Mouse (Mus musculus) MEL (cell line): Measurements from ENCODE around the gene Cdc42.

Experiments
- CTCF ChIP-seq, 3 experiments: IDR thresholded peaks in 2 of 3; conservative IDR thresholded peaks in 1 of 3; 2 replicates each; pipeline ENCODE4 v1.5.1; 2011 to 2012; ENCODE audit warnings: low read length in 3 of 3, low read depth in 2 of 3, mild to moderate bottlenecking in 2 of 3, improper control_type of control experiment in 1 of 3, inconsistent platforms in 1 of 3, mixed read lengths in 1 of 3, moderate library complexity in 1 of 3; ENCODE audit not compliant: control insufficient read depth in 1 of 3, insufficient read depth in 1 of 3, poor library complexity in 1 of 3, severe bottlenecking in 1 of 3
- GATA1 ChIP-seq: IDR thresholded peaks from 2 replicates; pipeline ENCODE4 v1.6.1; 2011; ENCODE audit warnings: low read depth, low read length, improper control_type of control experiment
- MAX ChIP-seq: IDR thresholded peaks from 2 replicates; pipeline ENCODE4 v1.6.1; 2011; ENCODE audit warnings: low read length, improper control_type of control experiment
- NELFE ChIP-seq: IDR thresholded peaks from 2 replicates; pipeline ENCODE4 v1.6.1; 2011; ENCODE audit warnings: low read depth, low read length, improper control_type of control experiment
- NRF1 ChIP-seq: IDR thresholded peaks from 2 replicates; pipeline ENCODE4 v1.6.1; 2014; ENCODE audit warnings: low read depth, mild to moderate bottlenecking, inconsistent platforms, low read length, improper control_type of control experiment, moderate library complexity; ENCODE audit not compliant: poor library complexity, insufficient read depth, severe bottlenecking
- POLR2A ChIP-seq, 2 experiments: IDR thresholded peaks; 2 replicates each; pipeline ENCODE4 v1.6.1; 2011 to 2012; ENCODE audit warnings: low read length in 2 of 2, mild to moderate bottlenecking in 2 of 2, control low read depth in 1 of 2, improper control_type of control experiment in 1 of 2, low read depth in 1 of 2, moderate library complexity in 1 of 2; ENCODE audit not compliant: control insufficient read depth in 1 of 2, insufficient read depth in 1 of 2, poor library complexity in 1 of 2
- SMC3 ChIP-seq: IDR thresholded peaks from 2 replicates; pipeline ENCODE4 v1.6.1; 2011; ENCODE audit warnings: low read depth, low read length, improper control_type of control experiment
- TAL1 ChIP-seq: IDR thresholded peaks from 2 replicates; pipeline ENCODE4 v1.6.1; 2012; ENCODE audit warnings: mild to moderate bottlenecking, inconsistent platforms, low read length, moderate library complexity, mixed read lengths
- TBP ChIP-seq: IDR thresholded peaks from 2 replicates; pipeline ENCODE4 v1.8.0; 2011; ENCODE audit warnings: low read depth, low read length, improper control_type of control experiment
- USF2 ChIP-seq, 2 experiments: IDR thresholded peaks; 2 replicates each; pipeline ENCODE4 v1.6.1; 2011 to 2012; ENCODE audit warnings: improper control_type of control experiment in 2 of 2, low read length in 2 of 2, borderline replicate concordance in 1 of 2, inconsistent platforms in 1 of 2, low read depth in 1 of 2, mild to moderate bottlenecking in 1 of 2; ENCODE audit not compliant: insufficient read depth in 1 of 2
- ZC3H11A ChIP-seq: IDR thresholded peaks from 2 replicates; pipeline ENCODE4 v1.6.1; 2012; ENCODE audit warnings: low read depth, mild to moderate bottlenecking, inconsistent platforms, low read length, improper control_type of control experiment
- ZNF384 ChIP-seq: IDR thresholded peaks from 2 replicates; pipeline ENCODE4 v1.6.1; 2012; ENCODE audit warnings: low read depth, mild to moderate bottlenecking, inconsistent platforms, low read length, improper control_type of control experiment

GRCm38 (mm10) chr4:137388983-137389382 lies 31.5 kb upstream of the Cdc42 start:
- TF ChIP-seq USF2 (IDR thresholded peaks at IDR 0.05; ENCODE audit: borderline replicate concordance in 1 of 2, insufficient read depth in 1 of 2, low read depth in 1 of 2, low read length in 2 of 2) (no peak), GATA1 (no peak), NRF1 (no peak), CTCF (IDR thresholded peaks at IDR 0.05 in 2 of 3, conservative IDR thresholded peaks at IDR 0.05 in 1 of 3; ENCODE audit: control insufficient read depth in 1 of 3, insufficient read depth in 1 of 3, low read depth in 2 of 3, low read length in 3 of 3, poor library complexity in 1 of 3, severe bottlenecking in 1 of 3) (no peak), POLR2A (IDR thresholded peaks at IDR 0.05; ENCODE audit: control insufficient read depth in 1 of 2, insufficient read depth in 1 of 2, low read depth in 1 of 2, low read length in 2 of 2, poor library complexity in 1 of 2) (no peak), SMC3 (no peak), TAL1 (no peak), ZNF384 (no peak), NELFE (no peak), MAX (no peak), ZC3H11A (no peak), TBP (no peak)
